Mouse (Mus musculus) bone marrow, adult 2 months (tissue): Measurements from ENCODE around the gene Ccnk. TPM values are rescaled to one million over a fixed set of nuclear protein-coding genes. Genes with fewer than 3 reads are reported as not detected.

Experiments used
- H3K27ac ChIP-seq: fragments of 200-500 bp; 2 replicates; pipeline ENCODE4 v1.5.1; 2012; ENCODE audit warnings: low read depth, mild to moderate bottlenecking, control low read depth, inconsistent platforms, low read length; ENCODE audit not compliant: control insufficient read depth, poor library complexity, insufficient read depth
- H3K4me1 ChIP-seq: fragments of 200-500 bp; 2 replicates; pipeline ENCODE4 v1.6.1; 2011; ENCODE audit warnings: low read length; ENCODE audit not compliant: control insufficient read depth, insufficient read depth
- H3K4me3 ChIP-seq: fragments of 200-500 bp; replicated peaks from 2 replicates; pipeline ENCODE3; 2011; ENCODE audit warnings: mild to moderate bottlenecking, low read depth, low read length, control low read depth; ENCODE audit not compliant: control insufficient read depth
- CTCF ChIP-seq: fragments of 200-500 bp; IDR thresholded peaks from 2 replicates; pipeline ENCODE4 v1.5.1; 2011; ENCODE audit warnings: low read length, control low read depth; ENCODE audit not compliant: control insufficient read depth, insufficient read depth
- POLR2A ChIP-seq: fragments of 200-500 bp; IDR thresholded peaks from 2 replicates; pipeline ENCODE4 v1.6.1; 2011; ENCODE audit warnings: low read depth, mild to moderate bottlenecking, control low read depth, low read length, borderline replicate concordance; ENCODE audit not compliant: control insufficient read depth
- WGBS: fragments of 180-500 bp; shearing (Covaris S2); methylation state at CpG from one replicate; pipeline ENCODE4 v1.1.7; 2018; 5-methylcytosine and 5-hydroxymethylcytosine counted together
- polyA plus RNA-seq: library from polyadenylated mRNA; stranded (reverse); fragments of >200 nt; gene quantifications from 2 replicates; pipeline ENCODE4 v1.2.4, GENCODE M21; 2011; ENCODE audit warnings: low replicate concordance; ENCODE audit not compliant: missing spikeins, insufficient read depth, insufficient read length

Ccnk gene
- polyA plus RNA-seq, 1 experiment, result 21.9 TPM

- no peak for TF ChIP-seq CTCF
- no peak overlapping the region for H3K4me3 ChIP-seq
- no peak overlapping the region for H3K27ac ChIP-seq
- WGBS, result 55% methylated on average over 6 of the region's 6 CpGs
- H3K4me1 ChIP-seq, result no peaks in the 10 kb centered on the region
Observed at GRCm38 (mm10) chr12:108241626-108242025, 62.2 kb downstream of the Ccnk start.

GRCm38 (mm10) chr12:108242243-108242745 lies 62.9 kb downstream of the Ccnk start:
- H3K27ac ChIP-seq, result no peak overlapping the region
- WGBS, result 88% methylated on average over 20 of the region's 20 CpGs
- TF ChIP-seq POLR2A (no peak), CTCF (no peak)
- no peak overlapping the region for H3K4me3 ChIP-seq
- H3K4me1 ChIP-seq, result no peaks in the 10 kb centered on the region

GRCm38 (mm10) chr12:108244778-108245177 lies 65.4 kb downstream of the Ccnk start:
- H3K4me3 ChIP-seq, result no peak overlapping the region
- WGBS, result 2% methylated on average over 8 of the region's 8 CpGs
- H3K27ac ChIP-seq, result no peak overlapping the region
- TF ChIP-seq POLR2A (no peak), CTCF (no peak)
- no peaks in the 10 kb centered on the region for H3K4me1 ChIP-seq

- TF ChIP-seq POLR2A (no peak), CTCF (no peak)
- Histone ChIP-seq H3K4me3 (no peak overlapping the region), H3K27ac (no peak overlapping the region), H3K4me1 (no peaks in the 10 kb centered on the region)
- 59% methylated on average over 9 of the region's 9 CpGs for WGBS
Observed at GRCm38 (mm10) chr12:108245579-108245978, 66.2 kb downstream of the Ccnk start.

- Histone ChIP-seq H3K4me1 (no peaks in the 10 kb centered on the region), H3K27ac (no peak overlapping the region), H3K4me3 (no peak overlapping the region)
- no peak for TF ChIP-seq CTCF
- TF ChIP-seq POLR2A, result no peak
- WGBS, result 23% methylated on average over 10 of the region's 10 CpGs
Observed at GRCm38 (mm10) chr12:108246759-108247500, 67.6 kb downstream of the Ccnk start.

GRCm38 (mm10) chr12:108249019-108249418 lies 69.6 kb downstream of the Ccnk start:
- Histone ChIP-seq H3K4me1 (no peaks in the 10 kb centered on the region), H3K27ac (no peak overlapping the region)
- 82% methylated on average over 8 of the region's 8 CpGs for WGBS

GRCm38 (mm10) chr12:108249522-108249921 lies 70.1 kb downstream of the Ccnk start:
- no peaks in the 10 kb centered on the region for H3K4me1 ChIP-seq
- no peak overlapping the region for H3K4me3 ChIP-seq
- WGBS, result 78% methylated on average over 10 of the region's 10 CpGs
- TF ChIP-seq POLR2A, result no peak
- no peak overlapping the region for H3K27ac ChIP-seq

More at GRCm38 (mm10) chr12:108249019-108249418, 69.6 kb downstream of the Ccnk start:
- no peak for TF ChIP-seq CTCF
- TF ChIP-seq POLR2A, result no peak
- H3K4me3 ChIP-seq, result no peak overlapping the region

- H3K4me3 ChIP-seq, result no peak overlapping the region
- no peaks in the 10 kb centered on the region for H3K4me1 ChIP-seq
- no peak overlapping the region for H3K27ac ChIP-seq
- WGBS, result 84% methylated on average over 31 of the region's 31 CpGs
- no peak for TF ChIP-seq POLR2A
- TF ChIP-seq CTCF, result no peak
Observed at GRCm38 (mm10) chr12:108251034-108251792, 71.8 kb downstream of the Ccnk start.
